Mouse (Mus musculus) MEL (cell line): ENCODE measurements around the gene Cks1brt.

Source experiments
- CTCF ChIP-seq, 3 experiments: IDR thresholded peaks in 2 of 3; conservative IDR thresholded peaks in 1 of 3; 2 replicates each; pipeline ENCODE4 v1.5.1; 2011 to 2012; ENCODE audit warnings: low read length in 3 of 3, low read depth in 2 of 3, mild to moderate bottlenecking in 2 of 3, improper control_type of control experiment in 1 of 3, inconsistent platforms in 1 of 3, mixed read lengths in 1 of 3, moderate library complexity in 1 of 3; ENCODE audit not compliant: control insufficient read depth in 1 of 3, insufficient read depth in 1 of 3, poor library complexity in 1 of 3, severe bottlenecking in 1 of 3
- EP300 ChIP-seq, 2 experiments: IDR thresholded peaks; 2 replicates each; pipeline ENCODE4 v1.6.1; 2011; ENCODE audit warnings: improper control_type of control experiment in 2 of 2, low read length in 2 of 2, low read depth in 1 of 2, mild to moderate bottlenecking in 1 of 2
- GATA1 ChIP-seq: IDR thresholded peaks from 2 replicates; pipeline ENCODE4 v1.6.1; 2011; ENCODE audit warnings: low read depth, low read length, improper control_type of control experiment
- MYC ChIP-seq: IDR thresholded peaks from 2 replicates; pipeline ENCODE4 v1.6.1; 2011; ENCODE audit warnings: low read depth, mild to moderate bottlenecking, low read length, improper control_type of control experiment, moderate library complexity
- POLR2A ChIP-seq, 2 experiments: IDR thresholded peaks; 2 replicates each; pipeline ENCODE4 v1.6.1; 2011 to 2012; ENCODE audit warnings: low read length in 2 of 2, mild to moderate bottlenecking in 2 of 2, control low read depth in 1 of 2, improper control_type of control experiment in 1 of 2, low read depth in 1 of 2, moderate library complexity in 1 of 2; ENCODE audit not compliant: control insufficient read depth in 1 of 2, insufficient read depth in 1 of 2, poor library complexity in 1 of 2
- RAD21 ChIP-seq: IDR thresholded peaks from 2 replicates; pipeline ENCODE4 v1.6.1; 2011; ENCODE audit warnings: mild to moderate bottlenecking, low read depth, low read length, improper control_type of control experiment
- SIN3A ChIP-seq: IDR thresholded peaks from 2 replicates; pipeline ENCODE4 v1.6.1; 2012; ENCODE audit warnings: low read length, improper control_type of control experiment, inconsistent platforms

- TF ChIP-seq SIN3A (no peak), POLR2A (IDR thresholded peaks at IDR 0.05; ENCODE audit: control insufficient read depth in 1 of 2, insufficient read depth in 1 of 2, low read depth in 1 of 2, low read length in 2 of 2, poor library complexity in 1 of 2) (no peak), RAD21 (no peak), EP300 (IDR thresholded peaks at IDR 0.05; ENCODE audit: low read depth in 1 of 2, low read length in 2 of 2) (no peak), CTCF (IDR thresholded peaks at IDR 0.05 in 2 of 3, conservative IDR thresholded peaks at IDR 0.05 in 1 of 3; ENCODE audit: control insufficient read depth in 1 of 3, insufficient read depth in 1 of 3, low read depth in 2 of 3, low read length in 3 of 3, poor library complexity in 1 of 3, severe bottlenecking in 1 of 3) (no peak), MYC (no peak), GATA1 (no peak)
Observed at GRCm38 (mm10) chr8:85122995-85123394, 28.7 kb upstream of the Cks1brt start, which contains the start of gene Zfp791.
